Mouse (Mus musculus) liver, embryonic 12.5 days (tissue): ENCODE measurements around the gene Gm10486. TPM values are rescaled to one million over a fixed set of nuclear protein-coding genes. Genes with fewer than 3 reads are reported as not detected.
"Not testable (repeated sequence)": the region's sequence is repeated elsewhere in the genome, so short reads cannot be mapped to it uniquely, and the experiment has no call there.

Experiments used
- ATAC-seq: fragments of 200-750 bp; cut with Nextera tagmentation; 2 replicates; pipeline ENCODE4 v1.8.0; 2017; ENCODE audit warnings: moderate number of reproducible peaks, mild to moderate bottlenecking, moderate library complexity
- H3K27ac ChIP-seq: fragments of 300-500 bp; sonication (generic); 2 replicates; pipeline ENCODE4 v1.5.1; 2016; ENCODE audit warnings: mild to moderate bottlenecking
- H3K27me3 ChIP-seq: fragments of 300-500 bp; sonication (generic); replicated peaks from 2 replicates; pipeline ENCODE4 v1.6.1; 2016; ENCODE audit warnings: mild to moderate bottlenecking, moderate library complexity
- H3K36me3 ChIP-seq: fragments of 300-500 bp; sonication (generic); 2 replicates; pipeline ENCODE4 v1.6.1; 2016; ENCODE audit warnings: mild to moderate bottlenecking, moderate library complexity
- H3K4me1 ChIP-seq: fragments of 300-500 bp; sonication (generic); 2 replicates; pipeline ENCODE4 v1.6.1; 2016
- H3K4me2 ChIP-seq: fragments of 300-500 bp; sonication (generic); 2 replicates; pipeline ENCODE4 v1.6.1; 2016; ENCODE audit warnings: mild to moderate bottlenecking, moderate library complexity
- H3K4me3 ChIP-seq: fragments of 300-500 bp; sonication (generic); 2 replicates; pipeline ENCODE4 v1.5.1; 2016; ENCODE audit warnings: mild to moderate bottlenecking, moderate library complexity
- H3K9ac ChIP-seq: fragments of 300-500 bp; sonication (generic); 2 replicates; pipeline ENCODE4 v1.6.1; 2016; ENCODE audit warnings: mild to moderate bottlenecking, moderate library complexity
- H3K9me3 ChIP-seq: fragments of 300-500 bp; sonication (generic); replicated peaks from 2 replicates; pipeline ENCODE4 v1.6.1; 2016; ENCODE audit warnings: mild to moderate bottlenecking, moderate library complexity
- WGBS: fragments of 180-500 bp; shearing (Covaris S2); methylation state at CpG from one replicate; pipeline ENCODE4 v1.1.7; 2016; ENCODE audit not compliant: insufficient replicate concordance; 5-methylcytosine and 5-hydroxymethylcytosine counted together
- polyA plus RNA-seq: library from polyadenylated mRNA; unstranded; fragments of >200 nt; fragmentation: Nextera tagmentation; extraction: Ambion mirVana; gene quantifications from 2 replicates; pipeline ENCODE4 v1.2.1, GENCODE M21; 2016

Gm10486 gene
- polyA plus RNA-seq = not detected in 2 replicates

- H3K9ac ChIP-seq, H3K4me1 ChIP-seq, H3K27me3 ChIP-seq, ATAC-seq, H3K9me3 ChIP-seq, H3K4me3 ChIP-seq, H3K4me2 ChIP-seq, H3K36me3 ChIP-seq, H3K27ac ChIP-seq: not testable (repeated sequence)
- WGBS = no CpG with 5 or more reads among the region's 6 CpGs
Observed at GRCm38 (mm10) chrX:35067084-35067483, at the start of gene Gm10486. TSS of gene Gm10486 (plus strand) at chrX:35067384.
